Mouse (Mus musculus) retina, embryonic 14.5 days (tissue): ENCODE measurements at regions not wholly inside any gene's neighbourhood (a gene's known extent, or its start where the extent isn't known, plus 50 kb on each side); places are given as distances from the start of the nearest gene placed in this dataset.

Source experiments
- DNase-seq: peaks from one replicate; pipeline ENCODE4 v3.0.0-alpha.2; 2015; ENCODE audit warnings: low spot score

DNA sequence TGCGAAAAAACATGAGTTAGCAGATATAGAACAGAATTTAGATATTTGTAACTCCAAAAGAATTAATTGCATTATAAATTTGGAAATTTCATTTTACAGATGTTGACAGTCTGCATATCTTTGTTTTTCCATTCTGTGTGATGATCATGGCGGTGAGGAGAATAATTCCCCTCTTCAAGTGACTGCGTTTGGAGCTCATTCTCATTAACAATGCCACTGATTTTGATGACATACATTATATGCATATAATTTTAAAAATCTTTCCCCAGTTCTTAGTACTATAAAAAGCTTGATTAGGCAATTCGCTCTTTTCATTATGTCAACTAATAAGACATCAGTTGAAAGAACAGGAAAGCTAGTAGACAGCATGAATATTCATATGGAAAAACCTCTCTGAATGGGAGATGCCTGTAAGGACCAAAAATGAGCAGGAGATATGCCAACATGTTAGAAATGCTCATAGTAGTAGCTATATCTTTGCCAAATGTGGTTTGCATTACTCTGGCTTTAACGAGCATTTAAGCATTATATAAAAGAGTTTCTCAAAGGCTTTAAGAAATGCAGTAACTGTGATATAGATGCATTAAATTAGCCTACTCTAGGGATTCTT, 849.2 kb upstream of the Cldn34c4 start:
- DNase-seq = no peak

DNA sequence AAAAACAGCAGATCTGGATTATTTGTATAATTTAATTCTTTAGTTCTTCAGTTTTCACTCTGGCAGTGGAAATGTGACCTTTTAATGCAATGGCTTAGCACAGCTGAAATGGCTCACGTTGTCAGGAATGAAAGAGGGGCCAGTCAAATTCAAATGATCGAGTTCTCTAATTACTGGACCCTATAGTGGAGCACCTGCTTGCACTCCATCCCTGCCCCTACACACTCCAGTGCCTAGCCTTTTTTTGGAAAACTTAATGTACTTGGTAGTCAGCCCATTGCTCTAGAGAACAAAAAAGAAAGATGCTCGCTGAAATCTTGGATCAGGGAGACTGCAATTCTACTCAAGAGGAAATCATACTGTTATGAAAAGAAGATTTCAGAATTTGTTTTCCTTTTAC, 841.0 kb upstream of the Cldn34c4 start:
- DNase-seq = no peak

GRCm38 (mm10) chrX:128576269-128576871, 840.0 kb upstream of the Cldn34c4 start:
- DNase-seq = peak; percentile 76
